ENCODE assay signal across 9 mouse cellular contexts in genomic region chr9:106531833-106532232, GRCm38 (mm10). TPM values are rescaled to one million over a fixed set of nuclear protein-coding genes. Genes with fewer than 3 reads are reported as not detected.
DNase-seq lines count a peak whose midpoint lies in the region; ATAC-seq and TF ChIP-seq lines count a peak whose summit lies in the region.
"Had no signal": no experiment of that assay in that cellular context is flagged by ENCODE, and none has a peak within 500 bp of the region (broad histone marks: within the 10 kb centered on the region; RNA-seq: fewer than 3 reads in every experiment).

No protein-coding gene starts in this region.

- no peak for TF ChIP-seq EP300 in lung, postnatal 0 days (IDR thresholded peaks at IDR 0.05)

- no peak for ATAC-seq in intestine, postnatal 0 days
- ATAC-seq in intestine, embryonic 15.5 days = no peak
- no peak for ATAC-seq in lung, postnatal 0 days

- H3K4me3 ChIP-seq in intestine, postnatal 0 days (ENCODE audit: low read depth, low read length) = no peak overlapping the region
- H3K4me3 ChIP-seq in intestine, embryonic 15.5 days (replicated peaks) = no peak overlapping the region
- H3K4me3 ChIP-seq in ES-E14 (ENCODE audit: insufficient read depth in 1 of 2, low read depth in 1 of 2, low read length in 2 of 2, poor library complexity in 1 of 2, severe bottlenecking in 1 of 2) = no peak overlapping the region
- no peak overlapping the region for H3K4me3 ChIP-seq in lung, postnatal 0 days (ENCODE audit: low read depth, low read length)

- 16% methylated on average over 3 of the region's 3 CpGs for WGBS in intestine, postnatal 0 days
- 24% methylated on average over 3 of the region's 3 CpGs for WGBS in intestine, embryonic 15.5 days
- WGBS in lung, postnatal 0 days = 27% methylated on average over 3 of the region's 3 CpGs

- no peaks in the 10 kb centered on the region for H3K4me1 ChIP-seq in intestine, postnatal 0 days (replicated peaks; ENCODE audit: control insufficient read depth, insufficient read depth, low read length)
- no peaks in the 10 kb centered on the region for H3K4me1 ChIP-seq in intestine, embryonic 15.5 days (replicated peaks)
- no peaks in the 10 kb centered on the region for H3K4me1 ChIP-seq in ES-E14 (ENCODE audit: control insufficient read depth in 2 of 2, insufficient read depth in 2 of 2, low read length in 2 of 2, poor library complexity in 1 of 2)
- H3K4me1 ChIP-seq in lung, postnatal 0 days (ENCODE audit: insufficient read depth, low read depth, low read length) = no peaks in the 10 kb centered on the region

- H3K27me3 ChIP-seq in intestine, postnatal 0 days (replicated peaks; ENCODE audit: control insufficient read depth, insufficient read depth, low read length) = no peaks in the 10 kb centered on the region
- H3K27me3 ChIP-seq in intestine, embryonic 15.5 days (replicated peaks) = no peaks in the 10 kb centered on the region
- H3K27me3 ChIP-seq in lung, postnatal 0 days (replicated peaks; ENCODE audit: insufficient read depth, low read length) = no peaks in the 10 kb centered on the region

- H3K9me3 ChIP-seq in intestine, postnatal 0 days (ENCODE audit: control insufficient read depth) = no peaks in the 10 kb centered on the region
- no peaks in the 10 kb centered on the region for H3K9me3 ChIP-seq in intestine, embryonic 15.5 days
- H3K9me3 ChIP-seq in ES-E14 (ENCODE audit: control insufficient read depth, insufficient read depth, low read depth, low read length) = no peaks in the 10 kb centered on the region
- no peaks in the 10 kb centered on the region for H3K9me3 ChIP-seq in lung, postnatal 0 days (ENCODE audit: low read length)

- peak; percentile 64 for DNase-seq in A20 (ENCODE audit: low read depth, low spot score)
- peak; percentile 59 for DNase-seq in ES-E14 (ENCODE audit: low read depth, low spot score)
- DNase-seq in embryo, embryonic 9.5 days (ENCODE audit: extremely low spot score) = peak; percentile 42
- DNase-seq in lung, postnatal 0 days (ENCODE audit: low spot score) = peak; percentile 27
- DNase-seq in gastrocnemius, postnatal 25 days = no peak
- DNase-seq in ovary, postnatal 14 days (ENCODE audit: low spot score) = no peak

- no peak overlapping the region for H3K9ac ChIP-seq in intestine, postnatal 0 days (ENCODE audit: low read depth, low read length)
- H3K9ac ChIP-seq in intestine, embryonic 15.5 days = no peak overlapping the region
- H3K9ac ChIP-seq in ES-E14 (ENCODE audit: insufficient read depth, low read depth, low read length, poor library complexity, severe bottlenecking) = no peak overlapping the region
- no peak overlapping the region for H3K9ac ChIP-seq in lung, postnatal 0 days (replicated peaks; ENCODE audit: low read depth)

- no peaks in the 10 kb centered on the region for H3K36me3 ChIP-seq in intestine, postnatal 0 days (ENCODE audit: control insufficient read depth, insufficient read depth)
- H3K36me3 ChIP-seq in intestine, embryonic 15.5 days = no peaks in the 10 kb centered on the region
- H3K36me3 ChIP-seq in ES-E14 (ENCODE audit: control insufficient read depth, insufficient read depth, low read length, poor library complexity, severe bottlenecking) = no peaks in the 10 kb centered on the region
- no peaks in the 10 kb centered on the region for H3K36me3 ChIP-seq in lung, postnatal 0 days (ENCODE audit: insufficient read depth, low read length)

- no peak overlapping the region for H3K4me2 ChIP-seq in intestine, postnatal 0 days (replicated peaks; ENCODE audit: low read depth)
- no peak overlapping the region for H3K4me2 ChIP-seq in intestine, embryonic 15.5 days (replicated peaks)
- no peak overlapping the region for H3K4me2 ChIP-seq in lung, postnatal 0 days (replicated peaks; ENCODE audit: low read depth, low read length)

- peak; percentile 90 for TF ChIP-seq CTCF in intestine, postnatal 0 days (IDR thresholded peaks at IDR 0.05; ENCODE audit: low read depth)
- TF ChIP-seq CTCF in lung, postnatal 0 days (IDR thresholded peaks at IDR 0.05) = peak; percentile 90

- in situ Hi-C loops in ES-E14 (cut with MboI; ENCODE audit: low sequenced_read_pairs in 2 of 2, unreplicated experiment in 2 of 2) = no loop called here

- H3K27ac ChIP-seq in intestine, postnatal 0 days (ENCODE audit: low read depth, low read length) = no peak overlapping the region
- no peak overlapping the region for H3K27ac ChIP-seq in intestine, embryonic 15.5 days
- no peak overlapping the region for H3K27ac ChIP-seq in ES-E14 (ENCODE audit: insufficient read depth, low read depth, low read length, poor library complexity, severe bottlenecking)
- H3K27ac ChIP-seq in lung, postnatal 0 days (ENCODE audit: low read length) = no peak overlapping the region

TF ChIP-seq in ES-E14, 5 proteins besides CTCF, POLR2A, EP300 and RAD21:
- TF ChIP-seq ZNF384 (IDR thresholded peaks at IDR 0.05; ENCODE audit: low read depth, low read length) = peak; percentile 32; the same call in 1 of the 2 replicates
- TF ChIP-seq CHD2 (IDR thresholded peaks at IDR 0.05; ENCODE audit: low read depth, low read length) = no peak
- peak; percentile 88 for TF ChIP-seq ZC3H11A (IDR thresholded peaks at IDR 0.05; ENCODE audit: borderline replicate concordance, low read depth, low read length)
- no peak for TF ChIP-seq HCFC1 (IDR thresholded peaks at IDR 0.05; ENCODE audit: borderline replicate concordance, insufficient read depth, low read length)
- no peak for TF ChIP-seq MAFK (IDR thresholded peaks at IDR 0.05; ENCODE audit: insufficient read depth, low read depth, low read length)
TF ChIP-seq in ES-E14: peak in this region for 2.

RNA-seq across cellular contexts. Expression of gene Iqcf5, which starts 17.5 kb away (rescaled TPM):
- polyA plus RNA-seq in intestine, postnatal 0 days (2015; fragmentation: Nextera tagmentation; extraction: Ambion mirVana) = not detected in 2 replicates
- polyA plus RNA-seq in intestine, embryonic 15.5 days (2015; fragmentation: Nextera tagmentation; extraction: Ambion mirVana) = not detected in 2 replicates
- 0.89 TPM in 1 of 2 replicates, not detected in the other for total RNA-seq in ES-E14 (2012; rRNA removed)
- not detected in 2 replicates for polyA plus RNA-seq in lung, postnatal 0 days (2015; fragmentation: Nextera tagmentation; extraction: Ambion mirVana)
- total RNA-seq in gastrocnemius, postnatal 25 days (2021) = not detected
- polyA plus RNA-seq: heart, embryonic 14.5 days had no signal

RNA-seq across cellular contexts. Expression of gene Iqcf3, which starts 29.6 kb away (rescaled TPM):
- polyA plus RNA-seq in intestine, postnatal 0 days (2015; fragmentation: Nextera tagmentation; extraction: Ambion mirVana) = not detected in 2 replicates
- not detected in 2 replicates for polyA plus RNA-seq in intestine, embryonic 15.5 days (2015; fragmentation: Nextera tagmentation; extraction: Ambion mirVana)
- total RNA-seq in ES-E14 (2012; rRNA removed) = not detected in 2 replicates
- not detected in 2 replicates for polyA plus RNA-seq in lung, postnatal 0 days (2015; fragmentation: Nextera tagmentation; extraction: Ambion mirVana)
- total RNA-seq in gastrocnemius, postnatal 25 days (2021) = not detected
- polyA plus RNA-seq: heart, embryonic 14.5 days had no signal

RNA-seq across cellular contexts. Expression of gene Iqcf1, which starts 32.1 kb away (rescaled TPM):
- polyA plus RNA-seq in intestine, postnatal 0 days (2015; fragmentation: Nextera tagmentation; extraction: Ambion mirVana) = not detected in 2 replicates
- not detected in 2 replicates for polyA plus RNA-seq in intestine, embryonic 15.5 days (2015; fragmentation: Nextera tagmentation; extraction: Ambion mirVana)
- 1.7 TPM in 1 of 2 replicates, not detected in the other for total RNA-seq in ES-E14 (2012; rRNA removed)
- polyA plus RNA-seq in lung, postnatal 0 days (2015; fragmentation: Nextera tagmentation; extraction: Ambion mirVana) = not detected in 2 replicates
- not detected for total RNA-seq in gastrocnemius, postnatal 25 days (2021)
- polyA plus RNA-seq: heart, embryonic 14.5 days had no signal

RNA-seq across cellular contexts. Expression of gene Iqcf4, which starts 39.0 kb away (rescaled TPM):
- polyA plus RNA-seq in intestine, postnatal 0 days (2015; fragmentation: Nextera tagmentation; extraction: Ambion mirVana) = not detected in 2 replicates
- polyA plus RNA-seq in intestine, embryonic 15.5 days (2015; fragmentation: Nextera tagmentation; extraction: Ambion mirVana) = not detected in 2 replicates
- not detected in 2 replicates for total RNA-seq in ES-E14 (2012; rRNA removed)
- polyA plus RNA-seq in lung, postnatal 0 days (2015; fragmentation: Nextera tagmentation; extraction: Ambion mirVana) = not detected in 2 replicates
- total RNA-seq in gastrocnemius, postnatal 25 days (2021) = not detected
- polyA plus RNA-seq: heart, embryonic 14.5 days had no signal

RNA-seq across cellular contexts. Expression of gene Parp3, which starts 55.1 kb away (rescaled TPM):
- 2.5 and 3.8 TPM in 2 replicates for polyA plus RNA-seq in intestine, postnatal 0 days (2015; fragmentation: Nextera tagmentation; extraction: Ambion mirVana)
- polyA plus RNA-seq in intestine, embryonic 15.5 days (2015; fragmentation: Nextera tagmentation; extraction: Ambion mirVana) = 2.4 and 2.5 TPM in 2 replicates
- total RNA-seq in ES-E14 (2012; rRNA removed) = 2.2 and 6.0 TPM in 2 replicates
- polyA plus RNA-seq in lung, postnatal 0 days (2015; fragmentation: Nextera tagmentation; extraction: Ambion mirVana) = 21.5 and 24.0 TPM in 2 replicates
- 10 to 100 TPM; 54.3 to 90.0 TPM for total RNA-seq in gastrocnemius, postnatal 25 days (2021)

Comparison
In these comparisons a context has a peak if more than half of its experiments do, and no peak if none do; other contexts are left out.
1. DNase-seq: peak in A20 (single experiment), ES-E14 (single experiment), embryo, embryonic 9.5 days (single experiment) and lung, postnatal 0 days (single experiment); none in gastrocnemius, postnatal 25 days (single experiment) and ovary, postnatal 14 days (single experiment).